Mouse (Mus musculus) embryonic facial prominence, embryonic 11.5 days (tissue): ENCODE results near the gene Sgce. TPM values are rescaled to one million over a fixed set of nuclear protein-coding genes. Genes with fewer than 3 reads are reported as not detected.

ENCODE experiments used
- ATAC-seq: fragments of 200-750 bp; cut with Nextera tagmentation; replicated peaks from 2 replicates; pipeline ENCODE4 v1.8.0; 2017; ENCODE audit warnings: low read depth; ENCODE audit not compliant: insufficient number of reproducible peaks, low FRiP score, low TSS enrichment
- DNase-seq: peaks from one replicate; pipeline ENCODE4 v3.0.0-alpha.2; 2015; ENCODE audit warnings: low spot score
- H3K27ac ChIP-seq: fragments of 300-500 bp; sonication (generic); replicated peaks from 2 replicates; pipeline ENCODE4 v1.5.1; 2014; ENCODE audit warnings: mild to moderate bottlenecking, low read depth, low read length, control low read depth
- H3K27me3 ChIP-seq: fragments of 300-500 bp; sonication (generic); 2 replicates; pipeline ENCODE4 v1.6.1; 2014; ENCODE audit warnings: mild to moderate bottlenecking, low read length, moderate library complexity, mixed read lengths; ENCODE audit not compliant: control insufficient read depth, insufficient read depth
- H3K36me3 ChIP-seq: fragments of 300-500 bp; sonication (generic); replicated peaks from 2 replicates; pipeline ENCODE4 v1.6.1; 2014; ENCODE audit warnings: low read depth, mild to moderate bottlenecking, low read length, moderate library complexity, mixed read lengths; ENCODE audit not compliant: control insufficient read depth, insufficient read depth
- H3K4me1 ChIP-seq: fragments of 300-500 bp; sonication (generic); 2 replicates; pipeline ENCODE4 v1.6.1; 2014; ENCODE audit warnings: low read length, mixed read lengths; ENCODE audit not compliant: control insufficient read depth, insufficient read depth
- H3K4me2 ChIP-seq: fragments of 300-500 bp; sonication (generic); 2 replicates; pipeline ENCODE4 v1.6.1; 2014; ENCODE audit warnings: low read depth, mild to moderate bottlenecking, control low read depth, low read length, moderate library complexity
- H3K4me3 ChIP-seq: fragments of 300-500 bp; sonication (generic); 2 replicates; pipeline ENCODE4 v1.5.1; 2014; ENCODE audit warnings: low read depth, low read length, control low read depth
- H3K9ac ChIP-seq: fragments of 300-500 bp; sonication (generic); replicated peaks from 2 replicates; pipeline ENCODE4 v1.6.1; 2014; ENCODE audit warnings: mild to moderate bottlenecking, control low read depth, low read length
- H3K9me3 ChIP-seq: fragments of 300-500 bp; sonication (generic); replicated peaks from 2 replicates; pipeline ENCODE4 v1.6.1; 2016; ENCODE audit warnings: mild to moderate bottlenecking, low read length, inconsistent platforms, mixed read lengths; ENCODE audit not compliant: control insufficient read depth
- WGBS: fragments of 180-500 bp; shearing (Covaris S2); extraction: QIAGEN DNeasy Blood & Tissue Kit; methylation state at CpG from one replicate; pipeline ENCODE4 v1.1.7; 2014; 5-methylcytosine and 5-hydroxymethylcytosine counted together
- polyA plus RNA-seq: library from polyadenylated mRNA; unstranded; fragments of >200 nt; fragmentation: Nextera tagmentation; extraction: Ambion mirVana; gene quantifications from 2 replicates; pipeline ENCODE4 v1.2.1, GENCODE M21; 2014

Sgce gene
- polyA plus RNA-seq, 1 experiment from 2014 or later = 51.1 TPM

DNA sequence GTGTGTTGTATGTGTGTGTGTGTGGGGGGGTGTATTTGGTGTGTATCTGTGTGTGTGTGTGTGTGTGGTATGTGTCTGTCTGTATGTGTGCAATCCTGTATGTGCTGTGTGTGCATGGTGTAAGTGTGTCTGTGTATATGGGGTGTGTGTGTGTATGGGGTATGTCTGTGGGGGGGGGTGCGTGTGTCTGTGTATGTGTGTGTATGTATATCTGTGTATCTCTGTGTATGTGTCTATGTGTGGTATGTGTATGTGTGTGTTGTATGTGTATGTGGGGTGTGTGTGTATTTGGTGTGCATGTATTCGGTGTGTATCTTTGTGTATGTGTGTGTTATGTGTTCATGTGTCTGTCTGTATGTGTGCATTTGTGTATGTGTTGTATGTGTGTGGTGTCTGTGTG, 30.8 kb downstream of the Sgce start:
- no peaks in the 10 kb centered on the region for H3K9me3 ChIP-seq
- 96% methylated on average over 2 of the region's 2 CpGs for WGBS
- H3K4me2 ChIP-seq = no peak overlapping the region
- DNase-seq (no peak), ATAC-seq (peak; percentile 52; the same call in 1 of the 2 replicates)
- H3K36me3 ChIP-seq = no peaks in the 10 kb centered on the region
- no peak overlapping the region for H3K27ac ChIP-seq
- no peaks in the 10 kb centered on the region for H3K27me3 ChIP-seq
- H3K4me3 ChIP-seq = no peak overlapping the region
- H3K9ac ChIP-seq = no peak overlapping the region
- no peaks in the 10 kb centered on the region for H3K4me1 ChIP-seq

GRCm38 (mm10) chr6:4708971-4709370, 38.0 kb downstream of the Sgce start:
- no peak overlapping the region for H3K27ac ChIP-seq
- DNase-seq (no peak), ATAC-seq (no peak)
- H3K9ac ChIP-seq = no peak overlapping the region
- H3K4me1 ChIP-seq = no peaks in the 10 kb centered on the region
- no peaks in the 10 kb centered on the region for H3K27me3 ChIP-seq
- H3K36me3 ChIP-seq = no peaks in the 10 kb centered on the region
- WGBS = 100% methylated on average over 1 of the region's 1 CpGs
- no peaks in the 10 kb centered on the region for H3K9me3 ChIP-seq
- no peak overlapping the region for H3K4me2 ChIP-seq
- no peak overlapping the region for H3K4me3 ChIP-seq

- no peak overlapping the region for H3K4me2 ChIP-seq
- no peak overlapping the region for H3K9ac ChIP-seq
- ATAC-seq = no peak
- H3K36me3 ChIP-seq = no peaks in the 10 kb centered on the region
- H3K9me3 ChIP-seq = no peaks in the 10 kb centered on the region
- WGBS = 75% methylated on average over 5 of the region's 5 CpGs
- H3K27ac ChIP-seq = no peak overlapping the region
- H3K4me1 ChIP-seq = no peaks in the 10 kb centered on the region
- H3K27me3 ChIP-seq = no peaks in the 10 kb centered on the region
- DNase-seq = no peak
- no peak overlapping the region for H3K4me3 ChIP-seq
Measured at GRCm38 (mm10) chr6:4706415-4706814, 40.6 kb downstream of the Sgce start.

DNA sequence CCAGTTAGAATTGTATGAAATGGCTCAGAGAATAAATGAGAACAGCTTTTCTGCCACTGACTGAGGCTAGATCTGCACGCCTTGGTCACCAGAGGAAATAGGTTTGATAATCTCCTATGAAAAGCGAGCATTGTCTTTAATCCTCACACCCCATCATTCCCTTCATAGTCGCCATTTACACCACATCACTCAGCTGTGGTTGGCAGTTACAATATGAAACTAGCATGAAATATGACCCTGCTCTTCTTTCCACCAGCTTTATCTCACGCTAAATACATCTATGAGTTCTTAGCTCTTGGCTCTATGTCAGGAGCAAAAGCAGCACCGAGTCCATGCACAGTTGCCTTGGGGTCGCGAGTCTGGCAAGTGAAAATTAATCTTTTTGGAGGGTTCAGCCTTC, 43.1 kb downstream of the Sgce start:
- WGBS = 80% methylated on average over 7 of the region's 7 CpGs
- Histone ChIP-seq H3K9me3 (no peaks in the 10 kb centered on the region), H3K4me2 (no peak overlapping the region), H3K27me3 (no peaks in the 10 kb centered on the region), H3K4me1 (no peaks in the 10 kb centered on the region), H3K27ac (no peak overlapping the region), H3K36me3 (no peaks in the 10 kb centered on the region), H3K9ac (no peak overlapping the region), H3K4me3 (no peak overlapping the region)
- ATAC-seq (no peak), DNase-seq (no peak)

DNA sequence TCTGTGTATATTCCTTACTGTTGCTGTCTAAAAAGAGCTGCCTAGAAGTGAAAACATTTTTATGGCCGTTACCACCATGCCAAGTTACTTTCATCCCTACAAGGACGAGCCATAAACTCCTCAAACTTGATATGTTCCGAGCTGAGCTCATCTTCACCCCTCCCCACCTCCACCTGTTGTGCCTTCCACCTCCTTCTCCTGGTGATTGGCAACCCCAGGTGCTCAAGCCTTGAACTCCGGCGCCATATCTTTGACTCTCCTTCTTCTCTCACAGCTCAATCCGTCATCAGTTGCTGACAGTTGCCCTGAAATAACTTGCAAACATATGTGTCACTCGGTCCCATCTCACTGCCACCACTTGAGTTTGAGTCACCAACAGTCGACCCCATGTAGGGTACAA, 45.4 kb downstream of the Sgce start:
- 88% methylated on average over 8 of the region's 8 CpGs for WGBS
- Histone ChIP-seq H3K27me3 (no peaks in the 10 kb centered on the region), H3K4me2 (no peak overlapping the region), H3K9ac (no peak overlapping the region), H3K4me3 (no peak overlapping the region), H3K9me3 (no peaks in the 10 kb centered on the region), H3K36me3 (no peaks in the 10 kb centered on the region), H3K27ac (no peak overlapping the region), H3K4me1 (no peaks in the 10 kb centered on the region)
- ATAC-seq (no peak), DNase-seq (no peak)

- Histone ChIP-seq H3K4me2 (no peak overlapping the region), H3K36me3 (no peaks in the 10 kb centered on the region), H3K4me1 (no peaks in the 10 kb centered on the region), H3K9me3 (no peaks in the 10 kb centered on the region), H3K27me3 (no peaks in the 10 kb centered on the region), H3K4me3 (no peak overlapping the region), H3K27ac (no peak overlapping the region), H3K9ac (no peak overlapping the region)
- DNase-seq = no peak
- no peak for ATAC-seq
- 42% methylated on average over 3 of the region's 3 CpGs for WGBS
Measured at GRCm38 (mm10) chr6:4695778-4696177, 51.2 kb downstream of the Sgce start.

- Histone ChIP-seq H3K27me3 (no peaks in the 10 kb centered on the region), H3K9ac (no peak overlapping the region), H3K4me1 (no peaks in the 10 kb centered on the region), H3K4me2 (no peak overlapping the region), H3K36me3 (no peaks in the 10 kb centered on the region), H3K4me3 (no peak overlapping the region), H3K9me3 (no peaks in the 10 kb centered on the region), H3K27ac (no peak overlapping the region)
- 51% methylated on average over 8 of the region's 8 CpGs for WGBS
- DNase-seq (no peak), ATAC-seq (no peak)
Measured at GRCm38 (mm10) chr6:4694672-4695231, 52.3 kb downstream of the Sgce start.

DNA sequence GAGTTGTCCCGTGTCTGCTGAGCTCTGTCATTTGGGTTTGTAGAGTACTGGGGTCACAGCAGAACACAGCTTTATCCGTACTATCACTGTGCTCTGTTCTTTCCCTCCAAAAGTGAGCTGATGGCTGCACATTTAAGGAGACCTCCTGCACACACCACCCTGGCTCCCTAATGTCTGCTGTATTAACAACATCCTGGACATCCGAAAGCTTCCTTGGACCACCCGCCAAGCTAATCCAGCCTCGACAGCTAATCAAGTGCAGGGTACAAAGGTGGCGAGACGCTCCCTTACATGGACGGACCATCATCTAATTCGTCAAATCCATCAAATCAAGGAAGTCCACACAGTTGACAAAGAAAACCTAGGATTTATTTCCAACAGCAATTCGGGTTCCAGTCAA, 53.5 kb downstream of the Sgce start:
- Histone ChIP-seq H3K9ac (no peak overlapping the region), H3K4me2 (no peak overlapping the region), H3K27ac (no peak overlapping the region), H3K4me1 (no peaks in the 10 kb centered on the region), H3K4me3 (no peak overlapping the region), H3K36me3 (no peaks in the 10 kb centered on the region), H3K9me3 (no peaks in the 10 kb centered on the region), H3K27me3 (no peaks in the 10 kb centered on the region)
- 39% methylated on average over 10 of the region's 10 CpGs for WGBS
- DNase-seq = no peak
- ATAC-seq = no peak
